Mouse (Mus musculus) heart, postnatal 10 days (tissue): ENCODE data around the gene S100a6. TPM values are rescaled to one million over a fixed set of nuclear protein-coding genes. Genes with fewer than 3 reads are reported as not detected.

ENCODE experiments used
- DNase-seq, 2 experiments: peaks; one replicate each; pipeline ENCODE4 v3.0.0; 2021
- intact Hi-C: fragments of 180-260 bp; cut with DNase I; formaldehyde crosslinking; loops from one replicate; pipeline ENCODE4 v1.15.1; 2025
- total RNA-seq, 2 experiments: library from RNA; stranded (reverse); gene quantifications; 2 replicates each; pipeline ENCODE4 v1.2.3; 2021

S100a6 gene
- total RNA-seq = 10 to 100 TPM; 81.8 to 85.3 TPM

DNA sequence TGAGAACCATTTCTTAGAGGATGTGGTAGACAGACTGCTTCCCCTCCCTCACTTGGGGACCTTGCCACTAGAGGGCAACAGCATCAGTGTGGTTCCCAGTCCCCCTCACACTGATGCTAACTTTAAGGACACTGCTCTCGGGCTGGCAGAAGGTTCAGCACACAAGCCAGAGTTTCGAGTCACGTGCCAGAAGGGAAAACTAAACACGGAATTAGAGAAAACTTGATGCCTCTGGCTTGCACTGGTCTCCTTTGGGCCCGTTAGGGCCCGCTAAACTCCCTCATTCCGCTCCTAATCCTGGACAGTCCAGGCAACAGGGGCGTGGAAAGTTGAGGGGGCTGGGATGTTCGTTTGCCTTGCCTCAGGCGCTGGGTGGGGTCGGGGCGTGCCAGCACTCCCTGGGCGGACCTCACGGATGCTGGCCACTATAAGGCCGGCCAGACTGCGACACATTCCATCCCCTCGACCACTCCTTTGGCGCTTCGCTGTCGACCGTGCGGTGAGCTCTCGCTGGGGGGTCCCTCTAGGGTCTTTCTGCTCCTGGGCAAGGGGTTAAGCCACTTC, at the start of gene S100a6:
Gene S100a6, plus strand, starts transcription at position 155 of the 564 bp plus-strand sequence.
- DNase-seq = peak; percentile 71 to 78
- intact Hi-C loops = no loop called here

DNA sequence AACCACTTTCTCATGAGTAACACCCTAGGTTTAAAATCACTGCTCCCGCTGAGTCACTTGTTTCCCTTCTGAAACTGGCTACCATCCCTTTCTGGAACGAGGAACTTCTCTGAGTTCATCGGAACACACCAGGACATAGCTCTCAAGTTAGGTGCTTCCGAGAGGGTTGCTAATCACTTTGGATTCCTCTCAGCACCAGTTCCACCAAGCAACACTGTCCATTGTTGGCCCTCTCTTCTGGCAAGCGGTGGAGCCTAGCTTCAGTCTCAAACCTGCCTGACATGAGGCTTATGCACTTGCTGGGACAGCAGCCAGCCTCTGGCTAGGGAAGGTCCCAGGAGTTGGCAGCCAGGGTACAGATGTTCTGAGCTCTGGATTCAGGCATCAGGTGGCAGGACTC, 38.0 kb upstream of the S100a6 start:
- intact Hi-C loops = loop anchor here (2.0 kb wide), 1 partner anchor 50 kb away; no protein-coding TSS in a partner anchor
- DNase-seq = peak; percentile 48 to 50

DNA sequence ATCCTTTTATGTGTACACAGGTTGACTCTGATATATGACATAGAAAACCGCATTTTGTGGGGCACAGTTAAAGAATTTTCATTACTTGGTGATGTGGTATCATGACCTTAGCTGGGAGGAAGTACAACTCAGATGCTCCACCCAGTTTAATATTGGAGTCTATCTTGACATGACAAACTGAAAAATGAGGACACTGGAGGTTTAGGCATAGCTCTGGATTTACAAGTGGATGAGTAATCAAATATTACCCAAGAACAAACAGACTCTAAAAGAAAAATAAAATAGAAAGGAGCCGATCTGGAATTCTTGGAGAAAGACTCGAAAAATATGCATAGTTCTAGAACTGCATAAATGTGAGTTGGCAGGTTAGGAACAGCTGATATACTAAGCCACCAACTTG, 37.4 kb upstream of the S100a6 start:
- intact Hi-C loops = loop anchor here (2.0 kb wide), 1 partner anchor 51 kb away; no protein-coding TSS in a partner anchor
- no peak for DNase-seq

DNA sequence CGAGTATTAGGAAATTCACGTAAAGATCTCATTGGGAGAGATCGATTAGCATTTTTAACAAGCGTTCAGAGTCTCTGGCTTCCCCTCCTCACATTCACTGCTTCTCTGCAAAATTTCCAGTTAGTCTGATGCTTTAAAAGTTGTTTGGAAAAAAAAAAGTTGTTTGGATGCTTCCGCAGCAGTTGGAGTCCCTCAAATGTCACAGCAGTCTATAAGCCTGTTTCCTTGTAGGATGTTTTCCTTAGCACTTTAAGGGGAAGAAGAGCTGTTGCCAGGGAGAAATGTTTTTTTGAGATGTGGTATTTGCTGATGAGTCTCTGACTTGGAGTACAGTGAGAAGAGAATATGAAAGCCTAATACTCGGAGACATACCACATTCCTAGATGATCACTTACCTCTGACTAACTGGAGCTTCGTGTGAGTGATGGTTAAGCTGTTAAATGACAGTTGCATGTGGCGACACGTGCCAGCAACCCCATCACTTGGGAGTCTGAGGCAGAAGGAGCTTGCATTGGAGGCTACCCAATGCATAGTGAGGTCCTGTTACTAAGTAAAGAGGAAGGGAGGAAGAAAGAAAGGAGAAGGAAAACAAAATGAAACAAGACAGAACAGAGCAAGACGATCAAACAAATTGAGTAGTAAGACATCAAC, 36.2 kb upstream of the S100a6 start:
- DNase-seq = no peak
- intact Hi-C loops = no loop called here

DNA sequence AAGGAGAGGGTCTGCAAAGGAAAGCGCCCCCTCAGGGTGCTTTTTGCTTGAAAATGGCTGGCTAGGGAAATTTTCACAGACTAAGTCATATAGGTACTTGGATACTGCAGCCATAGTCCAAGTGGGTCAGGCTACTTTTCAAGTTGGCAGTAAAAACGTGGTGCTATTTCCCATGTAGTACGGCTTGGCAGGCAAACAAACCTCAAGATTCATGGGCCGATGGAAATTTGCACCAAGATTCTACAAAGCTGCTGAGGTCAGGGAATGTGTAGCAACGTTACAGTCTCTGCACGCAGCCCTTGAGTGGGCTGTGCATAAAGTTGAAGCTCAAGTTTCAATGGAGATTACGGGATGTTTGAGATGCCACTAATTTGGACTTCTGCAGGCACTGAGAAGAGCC, 33.2 kb upstream of the S100a6 start:
- intact Hi-C loops = no loop called here
- DNase-seq = no peak

DNA sequence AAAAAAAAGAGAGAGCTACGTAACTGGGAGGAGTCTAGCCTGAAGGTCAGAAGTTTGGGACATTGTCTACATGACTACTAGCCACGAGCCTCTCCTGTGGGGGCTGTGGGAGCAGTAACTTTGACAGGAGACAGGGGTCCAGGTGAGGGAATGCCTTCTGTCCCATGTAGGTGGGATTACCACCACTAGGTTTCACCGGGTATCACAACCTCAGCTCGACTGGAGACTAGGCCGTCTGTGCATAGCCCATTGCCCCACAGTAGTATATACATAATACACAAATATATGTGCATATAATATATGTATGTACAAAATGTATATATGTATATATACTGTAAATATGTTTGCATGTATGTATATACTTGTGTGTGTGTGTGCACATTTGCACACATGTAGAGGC, 31.5 kb upstream of the S100a6 start:
- intact Hi-C loops = loop anchor here (5.0 kb wide), 1 partner anchor 39 kb away; no protein-coding TSS in a partner anchor
- no peak for DNase-seq

DNA sequence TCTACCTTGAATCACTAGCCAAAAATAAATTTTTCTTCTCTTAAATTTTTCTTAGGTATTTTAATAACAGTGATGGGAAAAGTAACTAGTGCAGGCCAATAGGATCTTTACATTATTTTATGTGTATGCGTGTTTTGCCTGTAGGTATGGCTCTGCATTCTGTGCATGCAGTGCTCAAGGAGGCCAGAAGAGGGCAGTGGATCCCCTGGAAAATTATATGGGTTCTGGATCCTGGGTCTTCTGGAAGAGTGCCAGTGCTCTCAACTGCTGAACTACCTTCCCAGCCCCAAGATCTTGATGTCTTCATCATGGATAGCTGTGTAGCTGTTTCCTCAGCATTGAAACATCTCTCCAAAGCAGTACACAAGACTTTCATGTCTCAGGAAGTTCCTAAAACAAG, 30.5 kb upstream of the S100a6 start:
- intact Hi-C loops = loop anchor here (5.0 kb wide), 1 partner anchor 40 kb away; no protein-coding TSS in a partner anchor
- no peak for DNase-seq

DNA sequence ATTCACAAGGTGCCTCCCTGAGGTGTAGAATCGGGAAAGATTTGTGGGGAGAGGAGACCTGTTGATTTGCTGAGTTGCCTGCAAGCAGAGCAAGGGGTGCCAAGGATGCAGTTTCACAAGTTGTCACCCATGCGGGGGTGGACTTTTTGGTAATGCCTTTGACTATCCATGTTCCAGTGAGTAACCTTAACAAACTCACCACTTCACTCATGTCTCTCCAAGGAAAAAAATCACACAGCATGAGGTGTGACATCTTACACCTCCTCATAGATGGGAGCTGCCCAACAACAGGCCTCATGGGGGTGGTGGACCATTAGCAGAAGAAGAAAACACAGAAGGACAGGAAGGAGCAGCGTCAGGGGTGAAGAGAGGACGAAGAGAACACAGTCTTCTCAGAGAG, 30.1 kb upstream of the S100a6 start:
- no peak for DNase-seq
- intact Hi-C loops = loop anchor here (5.0 kb wide), 1 partner anchor 40 kb away; no protein-coding TSS in a partner anchor

DNA sequence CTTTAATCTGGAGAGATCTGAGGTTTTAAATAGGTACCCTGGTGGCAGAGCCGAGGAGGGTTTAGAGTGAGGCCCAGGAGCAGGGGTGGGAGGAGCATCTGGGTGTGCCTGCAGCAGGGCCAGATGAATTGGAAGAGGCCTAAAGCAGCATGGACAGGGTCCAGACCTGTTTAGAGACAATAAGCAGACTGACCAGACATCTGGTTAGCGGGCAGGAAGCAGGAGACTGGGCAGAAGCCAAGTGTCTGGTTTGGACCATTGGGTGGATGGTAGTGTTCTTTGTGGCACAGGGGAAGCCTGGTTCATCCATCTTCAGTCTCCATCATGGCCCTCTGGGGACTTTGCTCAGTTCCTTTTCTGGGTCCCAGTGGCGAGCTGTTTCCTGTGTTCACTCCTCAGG, 28.8 kb upstream of the S100a6 start:
- DNase-seq = peak; percentile 45 to 53
- intact Hi-C loops = loop anchor here (5.0 kb wide), 1 partner anchor 42 kb away; no protein-coding TSS in a partner anchor

DNA sequence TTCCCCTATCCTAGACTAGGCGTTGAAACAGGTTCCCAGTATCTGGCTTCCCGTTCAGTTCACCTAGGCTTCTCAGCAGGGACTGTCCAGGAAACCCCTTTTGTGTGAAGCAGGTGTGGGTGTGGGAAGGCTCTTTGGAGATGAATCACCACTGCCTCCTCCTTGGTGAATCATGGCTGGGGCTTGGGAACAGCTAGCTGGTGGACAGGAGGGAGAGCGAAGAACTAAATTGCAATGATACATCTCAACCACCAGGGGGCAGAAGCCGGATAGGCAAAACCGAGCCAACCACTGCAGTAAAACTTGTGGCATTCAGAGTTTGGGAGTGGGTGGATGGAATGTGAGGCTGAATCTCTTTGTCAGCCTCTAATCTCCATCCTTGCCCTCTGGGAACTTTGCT, 27.1 kb upstream of the S100a6 start:
- DNase-seq = peak; percentile 78 to 84
- intact Hi-C loops = loop anchor here (1.0 to 5.0 kb wide), 3 partner anchors 30 to 122 kb away; partner anchors contain the start of gene S100a7a

DNA sequence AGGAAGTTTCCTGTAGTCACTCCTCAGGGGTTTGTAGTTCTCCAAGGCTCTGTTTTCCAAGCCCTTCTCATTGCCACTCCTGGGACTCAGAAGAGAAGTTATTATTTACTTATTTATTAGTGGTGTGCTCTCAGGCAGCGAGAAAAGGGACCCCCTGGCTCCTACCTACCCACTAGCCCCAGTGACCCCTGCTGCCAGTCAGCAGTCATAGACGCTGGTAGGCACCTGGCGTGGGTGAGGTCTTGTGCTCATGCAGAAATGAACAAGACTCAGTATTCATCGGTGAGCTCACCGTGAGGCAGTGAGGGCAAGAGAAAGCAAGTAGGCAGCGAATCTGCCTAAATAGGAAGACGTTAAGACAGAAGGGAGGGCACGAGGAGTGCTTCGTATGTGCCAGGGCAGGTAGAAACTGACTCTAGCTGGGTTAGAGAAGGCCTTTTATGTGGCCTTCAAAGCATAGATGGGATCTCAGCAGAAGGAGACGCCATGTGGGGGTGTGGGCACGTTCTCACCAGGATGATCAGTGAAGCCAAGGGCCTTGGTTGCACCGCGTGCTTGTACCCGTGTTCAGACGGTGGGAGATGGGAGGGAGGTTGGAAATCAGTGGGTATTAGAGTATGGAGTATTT, 26.6 kb upstream of the S100a6 start:
- peak in 1 of 2 experiments; percentile 22 for DNase-seq
- intact Hi-C loops = loop anchor here (5.0 kb wide), 2 partner anchors 66 to 121 kb away; partner anchors contain the start of gene S100a7a

DNA sequence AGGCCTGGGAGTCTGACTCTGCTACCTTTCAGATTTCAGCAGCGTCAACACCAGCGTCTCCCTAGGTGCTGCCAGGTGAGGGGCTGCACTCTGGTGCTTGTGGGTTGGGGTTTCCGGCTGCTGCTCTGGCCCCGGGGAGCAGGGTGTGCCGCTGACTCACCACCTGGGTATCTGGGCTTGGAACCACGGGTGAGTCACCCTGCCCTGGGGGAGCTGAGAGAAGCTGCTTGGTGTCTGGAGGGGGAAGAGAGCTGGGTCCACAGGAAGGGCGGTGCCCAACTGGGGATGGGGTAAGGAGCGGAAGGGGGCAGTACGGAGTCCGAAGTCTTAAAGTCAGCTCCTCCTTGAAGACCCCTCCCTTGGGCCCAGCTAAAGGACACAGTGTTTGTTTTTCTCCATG, 25.8 kb upstream of the S100a6 start:
- intact Hi-C loops = loop anchor here (5.0 kb wide), 2 partner anchors 65 to 120 kb away; partner anchors contain the start of gene S100a7a

DNA sequence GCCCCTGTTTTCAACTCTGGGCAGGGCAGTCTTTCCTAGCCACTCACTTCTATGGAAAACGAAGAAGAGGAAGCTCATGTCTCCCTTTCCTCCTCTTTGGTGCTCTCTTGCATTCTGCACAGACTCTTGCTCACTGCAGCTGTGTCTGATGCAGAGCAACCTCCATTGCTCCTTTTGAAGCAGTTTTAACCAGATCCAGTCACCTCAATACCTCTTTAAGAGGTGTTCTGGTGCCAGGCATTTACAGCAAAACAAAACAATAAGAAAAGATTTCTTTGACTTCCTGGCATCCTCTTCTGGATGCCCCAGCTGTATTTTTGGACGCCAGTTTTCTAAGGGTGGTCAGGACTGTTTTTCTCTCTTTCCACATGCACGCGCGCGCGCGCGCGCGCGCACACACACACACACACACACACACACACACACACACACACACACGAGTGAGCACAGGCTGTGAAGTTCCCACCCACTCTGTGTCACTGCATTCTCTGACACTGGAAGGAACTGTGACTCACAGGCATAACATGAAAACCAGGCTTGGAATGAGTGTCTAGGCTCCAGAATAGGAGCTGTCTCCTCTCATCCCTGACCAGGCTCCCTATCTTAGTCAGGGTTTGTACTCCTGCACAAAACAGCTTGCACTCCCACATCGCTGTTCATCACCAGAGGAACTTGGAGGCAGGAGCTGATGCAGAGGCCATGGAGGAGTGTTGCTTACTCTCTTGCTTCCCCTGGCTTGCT, 25.2 kb upstream of the S100a6 start:
- intact Hi-C loops = loop anchor here (5.0 kb wide), 2 partner anchors 65 to 120 kb away; partner anchors contain the start of gene S100a7a
- DNase-seq = peak; percentile 40 to 48

More for the DNA sequence above, 25.8 kb upstream of the S100a6 start:
- DNase-seq = peak; percentile 74 to 79

DNA sequence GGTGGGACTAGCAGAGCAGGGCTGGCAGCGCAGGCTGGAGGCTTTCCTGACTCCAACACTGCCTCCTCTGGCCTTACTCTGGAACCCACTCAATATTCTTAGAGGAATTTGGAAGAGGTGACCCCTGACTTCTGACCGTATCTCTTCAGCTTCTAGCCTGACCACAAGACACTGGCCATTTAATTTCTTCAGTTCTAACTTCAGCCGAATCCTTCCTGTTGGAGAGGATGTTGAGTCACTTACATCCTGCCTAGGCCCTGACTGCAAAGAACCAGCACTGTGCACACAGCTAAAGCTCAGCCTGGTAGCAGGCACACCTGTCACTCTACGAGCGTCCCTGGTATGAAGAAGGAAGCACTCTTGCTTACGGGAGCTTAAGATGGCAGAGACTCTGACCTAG, 23.3 kb upstream of the S100a6 start:
- intact Hi-C loops = loop anchor here (5.0 kb wide), 2 partner anchors 63 to 118 kb away; partner anchors contain the start of gene S100a7a
- no peak for DNase-seq

DNA sequence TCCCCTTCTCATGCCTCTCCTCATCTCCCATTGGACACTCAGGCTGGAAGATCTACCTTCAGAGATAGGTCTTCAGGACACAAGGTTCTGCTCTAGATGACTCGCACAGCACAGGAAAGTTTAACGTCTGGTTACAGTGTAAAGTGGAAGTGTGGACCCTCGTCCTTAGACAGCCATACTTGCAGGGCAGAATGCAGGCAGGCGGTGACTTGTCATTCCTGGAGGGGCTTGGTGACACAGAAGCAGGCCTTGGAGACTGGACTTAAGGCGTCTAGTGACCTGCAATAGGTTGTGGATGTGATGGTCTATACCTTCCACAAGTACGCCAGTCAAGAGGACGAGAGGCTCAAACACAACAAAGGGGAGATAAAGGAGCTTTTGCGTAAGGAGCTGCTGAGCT, 22.7 kb upstream of the S100a6 start, which contains the start of gene S100a2:
Gene S100a2, plus strand, starts transcription at position 301 of the 400 bp plus-strand sequence.
- no peak for DNase-seq
- intact Hi-C loops = loop anchor here (5.0 kb wide), 2 partner anchors 62 to 117 kb away; partner anchors contain the start of gene S100a7a

DNA sequence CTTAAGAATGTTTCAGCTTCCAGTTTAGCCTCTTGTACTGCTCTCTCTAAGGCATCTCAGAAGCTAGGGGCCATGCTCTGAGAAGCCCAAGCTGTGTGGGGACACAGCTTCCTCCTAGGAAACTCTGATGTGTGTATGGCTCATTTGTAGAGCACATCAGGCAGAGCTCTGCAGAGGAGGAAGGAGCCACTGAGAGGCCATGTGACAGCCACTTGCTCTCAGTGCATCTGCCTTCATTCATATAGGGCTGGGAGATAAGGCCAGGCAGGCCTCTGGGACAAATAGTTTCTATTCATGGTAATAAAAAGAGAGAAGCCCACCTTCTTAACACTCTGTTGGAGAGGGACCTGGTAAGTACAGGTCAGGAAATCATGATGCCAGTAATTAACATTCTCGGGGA, 18.2 kb upstream of the S100a6 start:
- intact Hi-C loops = no loop called here
- DNase-seq = no peak

DNA sequence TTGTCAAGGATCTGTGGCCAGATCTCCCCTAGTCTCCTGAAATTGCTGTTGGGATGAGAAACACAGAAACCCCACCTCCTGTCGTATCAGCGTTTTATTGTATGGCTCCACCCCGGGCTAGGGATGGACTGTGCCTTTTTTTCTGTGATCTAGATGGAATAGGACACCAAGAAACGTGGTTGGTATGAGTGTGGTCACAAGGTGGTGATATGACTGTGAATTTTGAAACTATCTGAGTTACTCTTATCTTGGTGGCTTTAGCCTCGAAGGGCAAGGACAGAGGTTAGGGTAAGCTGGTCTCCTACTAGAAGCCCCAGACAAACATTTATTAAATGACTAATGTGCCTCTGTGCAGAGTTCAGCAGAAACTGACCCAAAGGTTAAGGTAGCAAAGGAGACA, 17.1 kb upstream of the S100a6 start:
- intact Hi-C loops = no loop called here
- DNase-seq = no peak

DNA sequence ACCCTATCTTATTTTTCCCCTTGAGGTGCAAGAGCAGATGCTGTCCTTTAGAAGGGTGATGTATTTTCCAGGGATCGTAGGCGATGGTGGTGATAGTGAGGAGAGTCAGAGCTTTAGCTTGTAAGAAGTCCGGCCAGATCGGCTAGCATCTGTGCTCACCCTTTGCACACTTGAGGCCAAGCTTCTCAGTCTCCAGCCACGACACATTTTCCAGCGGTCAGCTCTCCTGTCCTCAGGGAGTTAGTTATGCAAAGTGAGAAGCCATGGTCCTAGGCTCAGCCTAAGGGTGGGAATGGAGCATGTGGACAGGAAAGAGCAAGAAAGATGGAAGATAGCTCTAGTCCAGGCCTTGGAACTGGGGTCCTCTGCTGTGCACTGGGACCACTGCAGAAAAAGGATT, 15.9 kb upstream of the S100a6 start:
- intact Hi-C loops = no loop called here

DNA sequence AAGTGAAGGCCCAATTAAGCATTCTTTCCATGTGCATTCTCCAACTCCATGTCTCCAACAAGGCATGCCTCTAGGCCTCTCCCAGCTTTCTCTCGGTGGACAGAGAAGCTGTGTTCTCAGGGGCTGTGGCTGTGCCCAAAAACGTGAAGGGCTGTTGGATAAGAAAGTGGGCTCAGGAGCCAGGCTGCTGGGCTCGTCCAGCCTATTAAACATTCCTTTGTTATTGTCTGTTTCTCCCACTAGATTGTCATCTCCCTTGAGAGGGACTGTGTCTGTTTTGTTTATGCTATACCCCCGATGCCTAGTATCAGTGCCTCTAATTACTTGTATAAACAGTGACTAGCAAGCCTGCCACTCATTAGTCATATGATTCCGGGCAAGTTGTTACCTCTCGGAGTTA, 14.9 kb upstream of the S100a6 start:
- no peak for DNase-seq
- intact Hi-C loops = no loop called here

More for the DNA sequence above, 15.9 kb upstream of the S100a6 start:
- DNase-seq = no peak

DNA sequence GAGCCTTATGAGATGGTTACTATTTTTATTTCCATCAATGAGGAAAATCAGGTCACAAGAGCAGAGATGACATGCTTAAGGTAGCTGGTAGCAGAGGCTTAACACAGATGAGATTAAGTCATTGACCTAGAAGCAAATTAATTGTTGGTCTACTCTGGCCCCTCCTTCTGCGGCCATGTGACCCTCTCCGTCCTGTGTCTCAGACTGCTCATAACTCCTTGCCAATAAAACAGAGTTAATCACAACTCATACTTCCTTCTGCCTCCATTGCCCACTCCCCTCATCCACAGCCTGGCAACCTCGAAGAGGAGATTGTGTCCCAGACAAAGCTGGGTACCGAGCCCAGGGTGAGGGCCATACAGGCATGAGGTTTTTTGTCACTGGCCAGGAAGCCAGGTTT, 14.5 kb upstream of the S100a6 start:
- intact Hi-C loops = no loop called here
- DNase-seq = no peak
